Mouse (Mus musculus) neural tube, embryonic 13.5 days (tissue): Measurements from ENCODE around the gene Ttc28. TPM values are rescaled to one million over a fixed set of nuclear protein-coding genes. Genes with fewer than 3 reads are reported as not detected.

Experiments used
- ATAC-seq: fragments of 200-750 bp; cut with Nextera tagmentation; 2 replicates; pipeline ENCODE4 v1.8.0; 2017; ENCODE audit warnings: low read depth, mild to moderate bottlenecking, moderate TSS enrichment, moderate library complexity
- H3K27ac ChIP-seq: fragments of 300-500 bp; sonication (generic); replicated peaks from 2 replicates; pipeline ENCODE4 v1.5.1; 2015; ENCODE audit warnings: moderate library complexity, mild to moderate bottlenecking, inconsistent platforms
- H3K27me3 ChIP-seq: fragments of 300-500 bp; sonication (generic); 2 replicates; pipeline ENCODE4 v1.6.1; 2015; ENCODE audit warnings: mild to moderate bottlenecking, inconsistent platforms
- H3K36me3 ChIP-seq: fragments of 300-500 bp; sonication (generic); 2 replicates; pipeline ENCODE4 v1.6.1; 2015; ENCODE audit warnings: mild to moderate bottlenecking, inconsistent platforms
- H3K4me1 ChIP-seq: fragments of 300-500 bp; sonication (generic); replicated peaks from 2 replicates; pipeline ENCODE4 v1.6.1; 2015; ENCODE audit warnings: inconsistent platforms
- H3K4me2 ChIP-seq: fragments of 300-500 bp; sonication (generic); 2 replicates; pipeline ENCODE4 v1.6.1; 2015; ENCODE audit warnings: inconsistent platforms, mild to moderate bottlenecking, moderate library complexity
- H3K4me3 ChIP-seq: fragments of 300-500 bp; sonication (generic); 2 replicates; pipeline ENCODE4 v1.5.1; 2015; ENCODE audit warnings: mild to moderate bottlenecking, inconsistent platforms
- H3K9ac ChIP-seq: fragments of 300-500 bp; sonication (generic); 2 replicates; pipeline ENCODE4 v1.6.1; 2015; ENCODE audit warnings: moderate library complexity, mild to moderate bottlenecking, inconsistent platforms
- H3K9me3 ChIP-seq: fragments of 300-500 bp; sonication (generic); 2 replicates; pipeline ENCODE4 v1.6.1; 2016; ENCODE audit warnings: inconsistent platforms
- WGBS: fragments of 180-500 bp; shearing (Covaris S2); methylation state at CpG from one replicate; pipeline ENCODE4 v1.1.7; 2015; 5-methylcytosine and 5-hydroxymethylcytosine counted together
- polyA plus RNA-seq: library from polyadenylated mRNA; unstranded; fragments of >200 nt; fragmentation: Nextera tagmentation; extraction: Ambion mirVana; gene quantifications from 2 replicates; pipeline ENCODE4 v1.2.1, GENCODE M21; 2015

Ttc28 gene
- polyA plus RNA-seq, 1 experiment from 2014 or later = 18.7 TPM

- no peaks in the 10 kb centered on the region for H3K9me3 ChIP-seq
- ATAC-seq = no peak
- H3K36me3 ChIP-seq = no peaks in the 10 kb centered on the region
- H3K4me3 ChIP-seq = no peak overlapping the region
- WGBS = 92% methylated on average over 14 of the region's 14 CpGs
- H3K9ac ChIP-seq = no peak overlapping the region
- H3K4me1 ChIP-seq = peaks cover 44% of the 10 kb centered on the region
- no peak overlapping the region for H3K27ac ChIP-seq
- no peaks in the 10 kb centered on the region for H3K27me3 ChIP-seq
- no peak overlapping the region for H3K4me2 ChIP-seq
Measured at GRCm38 (mm10) chr5:111150581-111150980, 271.0 kb downstream of the Ttc28 start.

GRCm38 (mm10) chr5:111151882-111152759 lies 272.5 kb downstream of the Ttc28 start:
- ATAC-seq = no peak

GRCm38 (mm10) chr5:111154586-111154985 lies 275.0 kb downstream of the Ttc28 start:
- peak; percentile 87 for ATAC-seq

More at GRCm38 (mm10) chr5:111151882-111152759, 272.5 kb downstream of the Ttc28 start:
- peaks cover 53% of the 10 kb centered on the region for H3K4me1 ChIP-seq
- H3K36me3 ChIP-seq = no peaks in the 10 kb centered on the region
- H3K27me3 ChIP-seq = no peaks in the 10 kb centered on the region
- 37% methylated on average over 19 of the region's 19 CpGs for WGBS
- H3K4me2 ChIP-seq = no peak overlapping the region
- peak overlapping the region; percentile 38; the same call in 1 of the 2 replicates for H3K9ac ChIP-seq
- H3K9me3 ChIP-seq = no peaks in the 10 kb centered on the region
- peak overlapping the region; percentile 64 for H3K27ac ChIP-seq
- no peak overlapping the region for H3K4me3 ChIP-seq

GRCm38 (mm10) chr5:111155271-111155670 lies 275.7 kb downstream of the Ttc28 start:
- H3K4me3 ChIP-seq = no peak overlapping the region

More at GRCm38 (mm10) chr5:111154586-111154985, 275.0 kb downstream of the Ttc28 start:
- no peak overlapping the region for H3K4me3 ChIP-seq
- H3K27ac ChIP-seq = peak overlapping the region; percentile 84
- H3K27me3 ChIP-seq = no peaks in the 10 kb centered on the region
- no peaks in the 10 kb centered on the region for H3K9me3 ChIP-seq
- no peak overlapping the region for H3K9ac ChIP-seq
- H3K4me1 ChIP-seq = peaks cover 69% of the 10 kb centered on the region
- H3K4me2 ChIP-seq = no peak overlapping the region
- 15% methylated on average over 7 of the region's 7 CpGs for WGBS
- H3K36me3 ChIP-seq = no peaks in the 10 kb centered on the region

GRCm38 (mm10) chr5:111155928-111156327 lies 276.3 kb downstream of the Ttc28 start:
- no peak overlapping the region for H3K4me3 ChIP-seq
- no peak overlapping the region for H3K27ac ChIP-seq
- H3K9ac ChIP-seq = no peak overlapping the region
- no peaks in the 10 kb centered on the region for H3K27me3 ChIP-seq
- 90% methylated on average over 12 of the region's 12 CpGs for WGBS
- no peaks in the 10 kb centered on the region for H3K9me3 ChIP-seq
- peaks cover 83% of the 10 kb centered on the region for H3K4me1 ChIP-seq
- H3K4me2 ChIP-seq = no peak overlapping the region
- H3K36me3 ChIP-seq = no peaks in the 10 kb centered on the region
- ATAC-seq = no peak

More at GRCm38 (mm10) chr5:111155271-111155670, 275.7 kb downstream of the Ttc28 start:
- H3K4me1 ChIP-seq = peaks cover 76% of the 10 kb centered on the region
- no peak overlapping the region for H3K4me2 ChIP-seq
- H3K9me3 ChIP-seq = no peaks in the 10 kb centered on the region
- H3K36me3 ChIP-seq = no peaks in the 10 kb centered on the region
- WGBS = 72% methylated on average over 4 of the region's 4 CpGs
- ATAC-seq = no peak
- H3K27me3 ChIP-seq = no peaks in the 10 kb centered on the region
- no peak overlapping the region for H3K9ac ChIP-seq
- peak overlapping the region; percentile 84 for H3K27ac ChIP-seq

- Histone ChIP-seq H3K27me3 (no peaks in the 10 kb centered on the region; the same call in 1 of the 2 replicates), H3K36me3 (no peaks in the 10 kb centered on the region), H3K4me2 (no peak overlapping the region), H3K9me3 (no peaks in the 10 kb centered on the region), H3K4me1 (peaks cover 83% of the 10 kb centered on the region), H3K27ac (no peak overlapping the region), H3K9ac (no peak overlapping the region), H3K4me3 (no peak overlapping the region)
- ATAC-seq = no peak
- 88% methylated on average over 9 of the region's 9 CpGs for WGBS
Measured at GRCm38 (mm10) chr5:111158266-111158665, 278.7 kb downstream of the Ttc28 start.

- Histone ChIP-seq H3K27ac (peak overlapping the region; percentile 55; the same call in 1 of the 2 replicates), H3K9ac (no peak overlapping the region), H3K4me2 (no peak overlapping the region), H3K36me3 (no peaks in the 10 kb centered on the region), H3K27me3 (no peaks in the 10 kb centered on the region; the same call in 1 of the 2 replicates), H3K4me1 (peaks cover 83% of the 10 kb centered on the region), H3K9me3 (no peaks in the 10 kb centered on the region), H3K4me3 (no peak overlapping the region)
- ATAC-seq = no peak
- 49% methylated on average over 23 of the region's 23 CpGs for WGBS
Measured at GRCm38 (mm10) chr5:111159628-111160321, 280.2 kb downstream of the Ttc28 start.

- ATAC-seq = no peak
- Histone ChIP-seq H3K4me1 (peaks cover 83% of the 10 kb centered on the region), H3K9ac (no peak overlapping the region), H3K4me2 (no peak overlapping the region), H3K27me3 (peaks cover 2% of the 10 kb centered on the region; the same call in 1 of the 2 replicates), H3K27ac (no peak overlapping the region), H3K4me3 (no peak overlapping the region), H3K9me3 (no peaks in the 10 kb centered on the region), H3K36me3 (no peaks in the 10 kb centered on the region)
- 75% methylated on average over 7 of the region's 7 CpGs for WGBS
Measured at GRCm38 (mm10) chr5:111161146-111161930, 281.7 kb downstream of the Ttc28 start.

GRCm38 (mm10) chr5:111162857-111163256 lies 283.3 kb downstream of the Ttc28 start:
- H3K9me3 ChIP-seq = no peaks in the 10 kb centered on the region
- peaks cover 84% of the 10 kb centered on the region for H3K4me1 ChIP-seq
- H3K9ac ChIP-seq = peak overlapping the region; percentile 34; the same call in 1 of the 2 replicates
- H3K27ac ChIP-seq = peak overlapping the region; percentile 71
- H3K36me3 ChIP-seq = no peaks in the 10 kb centered on the region
- ATAC-seq = no peak
- H3K4me2 ChIP-seq = no peak overlapping the region
- H3K27me3 ChIP-seq = peaks cover 3% of the 10 kb centered on the region; the same call in 1 of the 2 replicates
- WGBS = 48% methylated on average over 6 of the region's 6 CpGs
- H3K4me3 ChIP-seq = no peak overlapping the region

GRCm38 (mm10) chr5:111163377-111163776 lies 283.8 kb downstream of the Ttc28 start:
- peak overlapping the region; percentile 51; the same call in 1 of the 2 replicates for H3K9ac ChIP-seq
- no peak overlapping the region for H3K4me3 ChIP-seq
- no peaks in the 10 kb centered on the region for H3K9me3 ChIP-seq
- peaks cover 3% of the 10 kb centered on the region; the same call in 1 of the 2 replicates for H3K27me3 ChIP-seq
- ATAC-seq = peak; percentile 20; the same call in 1 of the 2 replicates
- 26% methylated on average over 11 of the region's 11 CpGs for WGBS
- peak overlapping the region; percentile 71 for H3K27ac ChIP-seq
- H3K4me1 ChIP-seq = peaks cover 81% of the 10 kb centered on the region
- H3K36me3 ChIP-seq = no peaks in the 10 kb centered on the region
- H3K4me2 ChIP-seq = peak overlapping the region; percentile 22

- ATAC-seq = 0 out of 2 replicates have a peak, but pooled peaks have one; percentile 29
- 0 out of 2 replicates have a peak overlapping the region, but pooled peaks have one; percentile 4 for H3K4me2 ChIP-seq
- 12% methylated on average over 9 of the region's 9 CpGs for WGBS
Measured at GRCm38 (mm10) chr5:111164348-111164920, 284.8 kb downstream of the Ttc28 start.

More at GRCm38 (mm10) chr5:111164348-111164920, 284.8 kb downstream of the Ttc28 start:
- Histone ChIP-seq H3K4me1 (peaks cover 75% of the 10 kb centered on the region), H3K4me3 (no peak overlapping the region), H3K27me3 (peaks cover 3% of the 10 kb centered on the region; the same call in 1 of the 2 replicates), H3K9me3 (no peaks in the 10 kb centered on the region), H3K9ac (peak overlapping the region; percentile 51), H3K36me3 (no peaks in the 10 kb centered on the region), H3K27ac (peak overlapping the region; percentile 71)
